Mouse (Mus musculus): ENCODE results near the gene Raet1e. TPM values are rescaled to one million over a fixed set of nuclear protein-coding genes. Genes with fewer than 3 reads are reported as not detected.
"Not testable (repeated sequence)": the region's sequence is repeated elsewhere in the genome, so short reads cannot be mapped to it uniquely, and the experiment has no call there.

Gene Raet1e
- total RNA-seq, 2 experiments from 2014 or later = not detected

GRCm38 (mm10) chr10:22163705-22164583, 5.6 kb downstream of the Raet1e start:
- peak; percentile 68 to 80 for DNase-seq (ENCODE audit: low spot score in 2 of 2)

- not testable (repeated sequence) for DNase-seq (ENCODE audit: low spot score in 2 of 2)
These were observed 7.1 kb downstream of the Raet1e start for GRCm38 (mm10) chr10:22165328-22166003.

GRCm38 (mm10) chr10:22166025-22166424, 7.7 kb downstream of the Raet1e start:
- DNase-seq (ENCODE audit: low spot score in 2 of 2) = not testable (repeated sequence)

GRCm38 (mm10) chr10:22167061-22167460, 8.7 kb downstream of the Raet1e start:
- DNase-seq (ENCODE audit: low spot score in 2 of 2) = not testable (repeated sequence)

- not testable (repeated sequence) for DNase-seq (ENCODE audit: low spot score in 2 of 2)
These were observed 10.7 kb downstream of the Raet1e start for GRCm38 (mm10) chr10:22169116-22169515.

- not testable (repeated sequence) for DNase-seq (ENCODE audit: low spot score in 2 of 2)
These were observed 14.3 kb downstream of the Raet1e start for GRCm38 (mm10) chr10:22172431-22173334.

GRCm38 (mm10) chr10:22173335-22174189, 15.2 kb downstream of the Raet1e start:
- not testable (repeated sequence) for DNase-seq (ENCODE audit: low spot score in 2 of 2)

- not testable (repeated sequence) for DNase-seq (ENCODE audit: low spot score in 2 of 2)
These were observed 15.8 kb downstream of the Raet1e start for GRCm38 (mm10) chr10:22174190-22174487.

GRCm38 (mm10) chr10:22176515-22176914, 18.1 kb downstream of the Raet1e start:
- not testable (repeated sequence) for DNase-seq (ENCODE audit: low spot score in 2 of 2)

GRCm38 (mm10) chr10:22191035-22191434, 32.7 kb downstream of the Raet1e start:
- not testable (repeated sequence) for DNase-seq (ENCODE audit: low spot score in 2 of 2)

GRCm38 (mm10) chr10:22201352-22201751, 43.0 kb downstream of the Raet1e start:
- not testable (repeated sequence) for DNase-seq (ENCODE audit: low spot score in 2 of 2)

GRCm38 (mm10) chr10:22202784-22203583, 44.6 kb downstream of the Raet1e start:
- not testable (repeated sequence) for DNase-seq (ENCODE audit: low spot score in 2 of 2)

GRCm38 (mm10) chr10:22206443-22206842, 48.1 kb downstream of the Raet1e start:
- not testable (repeated sequence) for DNase-seq (ENCODE audit: low spot score in 2 of 2)

- DNase-seq (ENCODE audit: low spot score in 2 of 2) = peak; percentile 34 to 35
These were observed 53.8 kb downstream of the Raet1e start for GRCm38 (mm10) chr10:22212012-22212696.

- peak; percentile 2 to 5 for DNase-seq (ENCODE audit: low spot score in 2 of 2)
These were observed 65.3 kb downstream of the Raet1e start for GRCm38 (mm10) chr10:22223474-22224349.

GRCm38 (mm10) chr10:22265060-22265459, 106.7 kb downstream of the Raet1e start:
- DNase-seq (ENCODE audit: low spot score in 2 of 2) = no peak

- not testable (repeated sequence) for DNase-seq (ENCODE audit: low spot score in 2 of 2)
These were observed 112.8 kb downstream of the Raet1e start for GRCm38 (mm10) chr10:22270879-22271786.
